Mouse (Mus musculus) neural tube, embryonic 12.5 days (tissue): Measurements from ENCODE around the gene Trpm2. TPM values are rescaled to one million over a fixed set of nuclear protein-coding genes. Genes with fewer than 3 reads are reported as not detected.

Experiments
- polyA plus RNA-seq: library from polyadenylated mRNA; unstranded; fragments of >200 nt; fragmentation: Nextera tagmentation; extraction: Ambion mirVana; gene quantifications from 2 replicates; pipeline ENCODE4 v1.2.1, GENCODE M21; 2016

The Trpm2 gene
- polyA plus RNA-seq, 1 experiment from 2014 or later, result 3.0 TPM

Other genes starting within 250 kb of the Trpm2 start
- gene Krtap12-1, start 250.0 kb downstream of the Trpm2 start, polyA plus RNA-seq, result not detected in 2 replicates
- not detected in 2 replicates for gene Gm10100, start 244.1 kb downstream of the Trpm2 start, polyA plus RNA-seq
- not detected in 2 replicates for gene Gm18596, start 227.9 kb downstream of the Trpm2 start, polyA plus RNA-seq
- not detected in 2 replicates for gene Gm9736, start 219.2 kb downstream of the Trpm2 start, polyA plus RNA-seq
- gene Gm3233, start 210.9 kb downstream of the Trpm2 start, polyA plus RNA-seq, result not detected in 2 replicates
- gene Gm3238, start 199.2 kb downstream of the Trpm2 start, polyA plus RNA-seq, result not detected in 2 replicates
- gene Gm7138, start 193.6 kb downstream of the Trpm2 start, polyA plus RNA-seq, result not detected in 2 replicates
- not detected in 2 replicates for gene Gm3250, start 188.0 kb downstream of the Trpm2 start, polyA plus RNA-seq
- not detected in 2 replicates for gene Gm7137, start 182.4 kb downstream of the Trpm2 start, polyA plus RNA-seq
- gene Gm9639, start 175.5 kb downstream of the Trpm2 start, polyA plus RNA-seq, result not detected in 2 replicates
- not detected in 2 replicates for gene Gm19668, start 171.4 kb downstream of the Trpm2 start, polyA plus RNA-seq
- not detected in 2 replicates for gene Gm9507, start 158.7 kb downstream of the Trpm2 start, polyA plus RNA-seq
- gene Gm2696, start 155.9 kb downstream of the Trpm2 start, polyA plus RNA-seq, result not detected in 2 replicates
- not detected in 2 replicates for gene Krtap10-4, start 143.5 kb downstream of the Trpm2 start, polyA plus RNA-seq
- gene Krtap10-10, start 134.6 kb downstream of the Trpm2 start, polyA plus RNA-seq, result not detected in 2 replicates
- gene Gm36176, start 123.8 kb downstream of the Trpm2 start, polyA plus RNA-seq, result not detected in 2 replicates
- not detected in 2 replicates for gene Gm10318, start 117.7 kb downstream of the Trpm2 start, polyA plus RNA-seq
- not detected in 2 replicates for gene Gm3285, start 108.6 kb downstream of the Trpm2 start, polyA plus RNA-seq
- 8.0 and 8.4 TPM in 2 replicates for gene Lrrc3, start 68.0 kb downstream of the Trpm2 start, polyA plus RNA-seq
- 35.4 and 35.8 TPM in 2 replicates for gene 1810043G02Rik, start 8.0 kb upstream of the Trpm2 start, polyA plus RNA-seq
- 113 and 115 TPM in 2 replicates for gene Pfkl, start 39.5 kb upstream of the Trpm2 start, polyA plus RNA-seq
- gene Dnmt3l, start 71.4 kb upstream of the Trpm2 start, polyA plus RNA-seq, result not detected in 2 replicates
- 0.17 and 0.22 TPM in 2 replicates for gene Aire, start 73.0 kb upstream of the Trpm2 start, polyA plus RNA-seq
- gene Icosl, start 98.7 kb upstream of the Trpm2 start, polyA plus RNA-seq, result 1.3 TPM in 2 replicates
- gene D10Jhu81e, start 199.2 kb upstream of the Trpm2 start, polyA plus RNA-seq, result 19.0 and 23.7 TPM in 2 replicates
- gene Pwp2, start 214.6 kb upstream of the Trpm2 start, polyA plus RNA-seq, result 21.6 and 22.2 TPM in 2 replicates